Mouse (Mus musculus) testis, postnatal 14 days (tissue): ENCODE data around the gene Tob2.

Source experiments
- DNase-seq: peaks from one replicate; pipeline ENCODE4 v3.0.0; 2021; ENCODE audit warnings: low spot score

Gene Tob2

DNA sequence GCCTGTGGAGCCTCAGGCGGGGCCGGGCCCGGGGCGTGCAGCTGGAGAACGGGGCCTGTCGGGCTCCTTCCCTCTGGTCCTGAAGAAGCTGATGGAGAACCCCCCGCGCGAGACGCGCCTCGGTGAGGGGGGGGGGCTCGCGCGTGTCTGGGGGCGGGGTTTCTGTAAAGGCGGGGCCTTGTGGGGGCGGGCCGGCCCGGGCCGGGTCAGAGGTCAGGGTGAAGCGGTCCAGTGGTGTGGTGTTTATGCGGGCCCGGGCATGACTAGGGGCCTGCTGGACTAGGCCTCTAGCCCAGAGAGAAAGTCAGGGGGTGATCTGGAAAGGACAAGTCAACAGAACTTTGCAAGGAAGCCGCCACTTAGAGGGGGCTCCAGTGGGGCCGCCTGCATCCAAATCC is 47.0 kb downstream of the Tob2 start:
- no peak for DNase-seq

DNA sequence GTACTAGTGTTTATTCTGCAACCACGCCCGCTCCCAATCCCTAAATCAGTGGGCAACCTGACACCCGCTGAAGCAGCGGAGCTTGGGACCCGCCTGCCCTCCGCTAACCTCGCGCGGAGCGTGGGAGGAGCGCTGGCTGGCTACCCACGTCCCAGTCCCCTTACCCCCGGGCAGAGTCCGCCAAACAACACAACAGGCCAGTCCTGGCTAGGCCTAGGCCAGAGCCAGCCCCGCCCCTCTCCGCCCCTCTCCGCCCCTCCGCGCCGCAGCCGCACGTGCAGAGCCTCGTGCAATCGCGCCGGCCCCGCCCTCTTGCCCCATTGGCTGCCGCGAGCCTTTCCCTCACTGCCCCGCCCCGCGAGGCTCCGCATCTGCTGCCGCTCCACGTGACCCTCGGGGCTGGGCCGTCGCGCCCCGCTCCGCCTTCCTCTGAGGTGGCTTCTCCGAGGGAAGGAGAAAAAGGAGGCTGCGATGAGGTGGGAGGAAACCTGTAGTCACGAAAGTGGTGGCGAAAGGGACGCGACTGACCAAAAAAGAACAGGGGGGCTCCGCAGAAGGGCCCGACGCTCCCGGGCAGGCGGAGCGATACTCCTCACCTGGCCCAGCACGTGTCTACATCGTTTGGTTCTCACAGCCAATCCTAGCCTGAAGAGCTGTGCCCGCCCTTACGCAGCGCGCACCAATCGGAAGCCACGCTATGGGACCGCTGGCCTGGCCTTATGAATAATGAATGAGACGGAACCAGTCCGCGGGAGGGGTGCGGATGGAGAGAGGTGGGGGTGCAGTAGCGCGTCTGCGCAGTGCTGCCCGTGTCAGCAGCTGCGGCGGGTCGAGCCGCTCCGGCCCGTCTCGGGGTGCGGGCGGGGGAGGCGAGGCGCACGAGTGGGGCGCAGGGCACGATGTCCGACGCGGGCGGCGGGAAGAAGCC is 47.7 kb downstream of the Tob2 start:
- peak; percentile 99 for DNase-seq

DNA sequence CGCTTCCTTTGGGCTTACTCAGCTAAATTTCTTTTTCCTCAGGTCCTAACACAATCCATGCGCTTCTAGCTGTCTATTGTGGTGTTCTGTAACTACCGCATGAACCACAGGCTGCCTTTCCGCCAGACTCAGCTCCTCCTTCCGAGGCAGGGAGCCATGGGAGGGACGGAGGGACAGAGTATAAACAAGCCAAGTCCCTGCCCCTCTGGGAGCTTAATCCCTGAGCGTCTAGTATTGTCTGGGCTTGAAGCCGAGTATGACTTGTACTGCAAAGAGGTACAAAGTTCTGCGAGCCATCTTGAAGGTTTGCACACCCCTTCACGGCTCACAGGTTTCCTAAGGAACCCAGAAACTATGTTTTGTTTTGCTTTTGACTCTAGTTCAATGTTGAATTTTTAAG is 48.4 kb downstream of the Tob2 start:
- peak; percentile 87 for DNase-seq

DNA sequence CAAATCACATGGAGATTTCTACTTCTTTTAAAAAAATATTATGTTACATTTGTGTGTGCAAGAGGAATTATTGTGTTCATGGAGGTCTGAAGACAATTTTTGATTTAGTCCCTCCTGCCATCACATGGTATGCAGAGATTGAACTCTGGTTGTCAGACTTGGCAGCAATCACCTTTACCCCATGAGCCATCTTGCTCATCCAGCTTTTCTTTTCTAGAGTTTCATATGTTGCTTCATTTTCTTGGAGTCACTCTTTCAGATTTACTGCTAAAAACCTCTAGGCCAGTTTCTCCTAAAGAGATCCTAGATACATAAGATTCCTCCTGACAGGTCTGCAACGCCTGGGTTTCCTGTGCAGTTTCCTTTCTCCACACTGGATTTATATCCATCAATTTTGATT is 49.0 kb downstream of the Tob2 start:
- DNase-seq: no peak

DNA sequence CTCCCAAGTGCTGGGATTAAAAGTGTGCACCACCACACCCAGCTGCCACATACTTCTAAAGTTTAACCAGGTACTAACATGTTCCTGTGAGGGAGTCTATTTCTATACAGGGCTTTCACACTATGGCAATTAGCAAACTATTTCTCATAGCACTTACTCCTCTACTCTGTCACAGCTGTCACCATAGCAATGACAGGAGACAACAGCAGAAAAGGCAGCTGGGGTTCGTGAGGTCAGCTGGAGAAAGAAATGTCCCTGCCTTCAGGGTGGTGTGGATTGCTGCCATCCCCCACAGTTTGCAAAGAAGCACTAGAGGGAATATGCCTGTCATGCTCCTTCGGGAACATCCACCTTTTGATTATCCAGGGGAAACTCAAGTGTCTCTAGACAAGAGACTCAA is 49.8 kb downstream of the Tob2 start:
- DNase-seq: no peak

DNA sequence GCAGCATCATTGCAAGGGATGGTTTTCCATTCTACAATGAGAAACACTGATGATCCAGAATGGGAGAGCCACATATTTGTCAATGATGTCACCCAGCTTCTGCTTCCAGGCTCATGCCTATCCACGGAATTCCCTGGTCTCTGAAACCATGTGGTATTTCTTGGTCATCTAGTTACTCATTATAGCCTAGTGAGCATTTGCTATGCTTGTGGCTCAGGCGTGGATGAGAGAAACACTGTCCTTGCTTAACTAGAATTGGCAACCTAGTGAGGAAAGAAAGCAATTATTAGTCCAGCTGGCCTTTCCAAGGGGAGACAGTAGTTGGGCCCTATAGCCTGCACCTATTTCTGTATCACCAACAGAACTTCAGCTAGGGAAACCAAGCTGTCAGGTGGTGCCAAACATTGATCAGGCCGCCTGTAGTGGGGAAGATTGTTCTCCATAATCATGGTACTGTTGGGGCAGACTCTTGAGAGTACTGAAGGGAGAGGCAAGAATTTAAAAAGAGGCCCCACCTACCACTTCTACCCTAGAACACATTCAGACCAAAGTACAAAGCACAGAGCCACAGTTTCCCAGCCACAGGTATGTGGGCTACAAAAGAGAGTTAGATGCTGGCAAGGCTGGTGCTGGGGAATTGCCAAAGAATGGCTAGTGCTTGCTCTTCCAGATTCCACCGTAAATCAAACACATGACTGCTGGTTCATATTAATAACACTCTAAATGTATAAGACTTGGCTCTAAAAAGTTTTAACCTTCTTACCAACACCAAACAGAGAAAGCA is 51.8 kb downstream of the Tob2 start:
- no peak for DNase-seq

DNA sequence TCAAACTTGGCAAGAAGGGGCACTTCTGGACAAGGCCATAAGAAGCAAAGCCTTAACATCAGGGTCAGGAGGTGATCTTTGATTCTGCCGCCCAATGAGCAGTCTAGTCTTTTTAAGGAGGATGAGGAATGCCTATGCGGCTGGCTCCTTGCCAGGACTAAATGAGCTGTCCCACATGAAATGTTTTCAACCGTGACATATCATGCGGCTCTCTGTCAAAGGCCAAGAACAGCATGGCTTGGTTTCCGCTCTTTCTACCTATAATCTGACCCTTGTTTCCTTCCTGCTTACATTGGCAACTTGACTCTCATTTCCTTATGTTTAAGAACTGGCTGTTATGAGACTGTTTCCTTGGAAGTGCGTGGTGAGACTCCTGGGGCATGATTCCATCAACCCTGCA is 53.0 kb downstream of the Tob2 start:
- no peak for DNase-seq

DNA sequence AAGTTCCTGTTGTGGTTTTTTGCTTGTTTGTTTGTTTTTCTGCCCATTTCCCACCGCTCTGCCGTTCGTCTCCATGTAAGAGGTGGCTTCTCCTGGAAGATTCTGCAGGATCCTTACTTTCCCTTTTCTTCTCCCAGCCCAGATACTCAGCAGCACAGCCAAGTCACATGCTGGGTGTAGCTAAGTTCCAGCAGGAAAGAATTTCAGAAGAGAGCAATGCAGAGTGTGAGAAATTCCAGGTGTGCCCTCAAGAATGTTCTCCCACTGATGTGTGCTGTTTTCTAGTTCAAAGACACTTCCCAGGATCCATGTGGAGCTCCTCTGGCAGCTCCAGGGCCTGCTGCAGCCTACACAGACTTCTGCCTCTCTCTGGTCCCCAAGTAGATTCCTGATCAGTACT is 53.7 kb downstream of the Tob2 start:
- DNase-seq: no peak

DNA sequence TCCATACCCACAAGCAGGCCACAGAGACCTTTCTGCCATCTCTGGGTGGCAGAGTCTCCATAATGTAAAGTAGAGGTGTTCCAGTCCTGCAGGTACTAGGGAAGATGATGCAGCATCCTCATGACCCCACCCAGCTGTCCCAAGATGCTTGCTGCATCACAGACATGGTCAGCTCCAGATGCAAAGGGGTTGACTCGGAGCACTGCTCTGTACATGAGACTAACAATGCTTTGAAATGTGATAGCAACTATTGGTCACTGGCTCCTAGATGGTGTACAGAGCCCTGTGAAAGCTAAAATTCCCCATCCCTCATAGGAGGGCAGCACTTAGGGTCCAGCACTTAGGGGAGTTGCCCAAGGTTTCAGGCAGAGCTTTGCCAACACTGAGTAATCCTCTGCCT is 54.4 kb downstream of the Tob2 start:
- DNase-seq: no peak

DNA sequence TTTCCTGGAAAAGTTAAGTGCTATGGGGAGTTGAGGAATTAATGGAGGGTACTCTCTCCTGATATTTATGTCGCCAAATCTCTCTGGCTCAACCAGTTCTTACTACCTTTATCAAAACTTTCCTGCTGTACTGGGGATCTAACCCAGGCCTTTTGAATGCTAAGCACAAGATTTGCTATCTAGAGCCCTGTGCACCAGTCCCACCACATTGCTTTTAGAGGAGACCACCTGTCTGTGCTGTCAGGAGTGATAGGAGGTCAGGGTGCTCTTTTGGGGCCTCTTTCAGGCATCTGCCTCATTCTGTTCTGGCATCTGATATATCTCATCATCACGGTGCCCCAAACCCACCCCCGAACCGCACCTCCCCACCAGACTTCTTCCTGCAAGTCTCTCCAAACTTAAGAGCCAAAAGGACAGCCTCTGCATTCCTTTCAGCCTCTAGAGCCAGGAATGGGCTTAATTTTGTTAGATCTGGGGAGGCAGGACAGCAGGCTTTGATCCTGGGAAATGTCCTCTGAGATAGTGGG is 55.1 kb downstream of the Tob2 start:
- no peak for DNase-seq

DNA sequence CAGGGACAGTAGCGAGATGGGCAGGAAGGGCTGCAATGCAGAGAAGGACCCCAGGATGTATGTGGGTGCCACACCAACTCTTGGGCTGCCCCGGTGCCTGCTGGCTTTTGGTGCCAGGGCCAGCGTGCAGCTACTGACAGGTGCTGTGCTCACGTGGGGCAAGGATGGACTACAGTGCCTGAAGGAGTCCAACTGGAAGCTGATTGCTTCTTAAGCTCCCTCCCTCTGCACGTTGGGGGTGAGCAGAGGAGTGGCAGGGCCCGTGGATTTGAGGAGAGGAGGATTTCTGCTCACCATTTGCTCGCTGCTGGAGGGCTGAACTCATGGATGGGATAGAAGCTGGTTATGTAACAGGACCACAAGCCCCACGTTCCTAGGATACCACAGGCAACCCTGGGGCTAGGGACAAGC is 55.6 kb downstream of the Tob2 start:
- DNase-seq: no peak

DNA sequence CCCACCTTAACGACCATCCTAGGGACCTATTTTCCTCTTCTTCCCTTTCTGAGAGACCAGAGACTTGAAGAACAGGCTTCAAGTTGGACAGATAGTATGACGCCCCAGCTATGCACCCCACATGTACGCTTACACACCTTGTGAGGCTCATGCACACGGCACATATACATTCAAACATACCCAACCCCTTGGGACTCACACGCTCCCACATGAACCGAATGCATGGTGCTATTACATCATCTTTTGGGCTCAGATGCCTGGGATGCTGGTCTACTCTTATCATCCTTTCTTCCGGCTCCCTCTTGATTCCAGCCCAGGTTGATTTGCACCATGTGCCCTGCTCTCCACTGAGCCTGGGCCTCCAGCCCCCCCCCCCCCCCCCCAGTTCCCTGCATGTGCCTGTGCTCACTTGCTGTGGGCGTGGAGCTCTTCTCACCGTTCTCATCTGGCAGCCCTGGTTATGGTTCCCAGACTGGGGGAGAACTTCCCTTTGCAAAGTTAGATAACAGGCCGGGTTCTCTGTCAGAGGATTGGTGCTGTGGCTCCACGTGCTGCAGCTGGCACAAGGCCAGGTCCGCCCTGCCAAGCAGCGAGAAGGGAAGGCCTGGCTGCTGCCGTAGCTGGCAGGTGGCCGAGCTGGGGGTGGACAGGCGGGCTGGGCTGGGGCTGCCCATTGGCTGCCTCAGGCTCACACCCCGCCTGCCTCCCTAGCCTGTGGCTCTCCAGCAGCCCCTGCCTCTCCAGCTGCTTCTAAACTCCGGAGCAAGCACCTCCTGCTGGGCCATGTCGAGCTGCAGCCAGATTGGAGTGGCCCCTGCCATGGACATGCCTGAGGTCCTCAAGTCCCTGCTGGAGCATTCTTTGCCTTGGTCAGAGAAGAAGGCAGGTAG is 56.4 kb downstream of the Tob2 start, which contains the start of gene Tef:
Tef (plus strand) TSS at position 421 of the 890 bp plus-strand sequence.
- DNase-seq: peak; percentile 96

DNA sequence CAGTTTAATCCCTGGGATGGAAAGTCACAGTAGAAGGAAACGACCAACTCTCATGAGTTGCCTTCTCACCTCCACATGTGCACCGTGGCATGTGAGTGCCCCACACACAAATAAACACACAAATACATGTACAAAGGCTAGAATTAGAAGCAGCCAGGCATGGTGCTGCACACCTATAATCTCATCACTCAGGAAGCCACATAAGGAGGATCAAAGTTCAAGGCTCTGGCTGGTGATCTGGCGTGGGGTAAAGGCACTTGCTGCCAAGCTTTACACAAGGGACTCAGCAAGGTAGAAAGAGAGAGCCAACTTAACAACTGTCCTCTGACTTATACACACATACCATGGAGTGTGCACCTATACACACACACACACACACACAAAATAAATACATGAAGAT is 58.2 kb downstream of the Tob2 start:
- no peak for DNase-seq

DNA sequence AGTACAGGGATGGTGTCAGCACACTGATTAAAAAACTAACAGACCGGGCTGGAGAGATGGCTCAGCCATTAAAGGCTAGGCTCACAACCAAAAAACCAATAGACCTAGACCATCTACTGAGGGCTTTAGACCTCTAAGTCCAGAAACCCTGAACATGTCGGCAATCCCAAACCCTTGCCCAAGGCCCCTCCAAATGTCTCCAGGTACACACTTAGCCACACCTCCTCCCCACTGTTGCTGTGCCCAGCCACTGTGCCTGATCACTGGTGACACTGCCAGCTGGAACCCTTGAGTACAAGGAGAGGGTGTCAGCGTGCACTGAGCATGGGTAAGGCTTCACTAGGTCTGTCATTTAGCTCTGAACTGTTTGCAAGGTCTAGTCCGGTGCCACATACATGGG is 60.2 kb downstream of the Tob2 start:
- DNase-seq: no peak
